Mouse (Mus musculus): ENCODE results near the gene H2-Oa. TPM values are rescaled to one million over a fixed set of nuclear protein-coding genes. Genes with fewer than 3 reads are reported as not detected.

Gene H2-Oa
- 0.44 and 0.50 TPM in 2 replicates for polyA plus RNA-seq (2016; fragmentation: Nextera tagmentation; extraction: Ambion mirVana)

DNA sequence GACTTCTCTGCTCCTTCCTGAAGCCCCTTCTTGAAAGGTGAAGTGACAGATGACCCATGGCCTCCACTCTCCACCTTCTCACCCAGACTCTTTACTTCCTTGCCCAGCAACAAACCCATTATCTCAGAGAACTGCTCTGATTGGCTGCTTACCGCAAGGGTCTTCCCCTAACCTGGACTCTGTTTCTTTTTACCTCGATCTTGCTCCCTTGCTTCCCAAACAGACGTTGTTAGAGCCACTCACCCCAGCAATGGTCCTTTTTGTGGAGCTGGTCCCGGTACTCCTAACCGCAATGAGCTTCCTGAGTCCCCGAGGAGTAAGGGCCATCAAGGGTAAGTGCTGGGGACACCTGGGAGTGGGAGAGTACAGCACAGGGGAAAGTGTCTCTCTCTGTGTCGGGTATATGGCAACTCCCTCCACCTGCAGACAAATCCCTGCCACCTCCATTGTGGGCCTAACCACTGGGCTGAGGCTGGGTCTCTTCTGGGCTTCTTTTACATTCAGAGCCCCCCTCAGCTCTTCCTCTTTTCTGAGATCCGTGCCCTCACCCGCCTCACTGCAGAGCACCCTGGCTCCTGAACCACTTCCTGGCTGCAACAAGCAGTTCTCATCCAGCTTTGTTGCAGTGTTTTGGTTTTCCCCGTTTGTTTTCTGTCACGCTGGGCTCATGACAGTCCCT lies at the start of gene H2-Oa:
Gene H2-Oa (plus strand): TSS at position 144 of the 679 bp plus-strand sequence.
- Histone ChIP-seq H3K27me3 (replicated peaks) (no peaks in the 10 kb centered on the region), H3K4me1 (no peaks in the 10 kb centered on the region), H3K9me3 (no peaks in the 10 kb centered on the region; the same call in 1 of the 2 replicates), H3K27ac (no peak within 1 kb of the TSS), H3K4me3 (no peak within 1 kb of the TSS), H3K36me3 (no peaks in the 10 kb centered on the region), H3K4me2 (replicated peaks) (no peak within 1 kb of the TSS), H3K9ac (no peak within 1 kb of the TSS)
- no peak for ATAC-seq (ENCODE audit: low FRiP score, low read depth)
- WGBS: 41% methylated on average over 11 of the region's 11 CpGs

- H3K4me1 ChIP-seq: peaks cover 8% of the 10 kb centered on the region
- H3K9ac ChIP-seq: no peak overlapping the region
- WGBS: 77% methylated on average over 14 of the region's 14 CpGs
- no peak overlapping the region for H3K4me3 ChIP-seq
- no peak for ATAC-seq (ENCODE audit: low FRiP score, low read depth)
- peaks cover 7% of the 10 kb centered on the region; the same call in 1 of the 2 replicates for H3K9me3 ChIP-seq
- no peaks in the 10 kb centered on the region for H3K36me3 ChIP-seq
- no peaks in the 10 kb centered on the region for H3K27me3 ChIP-seq (replicated peaks)
- no peak overlapping the region for H3K27ac ChIP-seq
- H3K4me2 ChIP-seq (replicated peaks): no peak overlapping the region
Measured at GRCm38 (mm10) chr17:34045941-34046340, 46.2 kb upstream of the H2-Oa start.

DNA sequence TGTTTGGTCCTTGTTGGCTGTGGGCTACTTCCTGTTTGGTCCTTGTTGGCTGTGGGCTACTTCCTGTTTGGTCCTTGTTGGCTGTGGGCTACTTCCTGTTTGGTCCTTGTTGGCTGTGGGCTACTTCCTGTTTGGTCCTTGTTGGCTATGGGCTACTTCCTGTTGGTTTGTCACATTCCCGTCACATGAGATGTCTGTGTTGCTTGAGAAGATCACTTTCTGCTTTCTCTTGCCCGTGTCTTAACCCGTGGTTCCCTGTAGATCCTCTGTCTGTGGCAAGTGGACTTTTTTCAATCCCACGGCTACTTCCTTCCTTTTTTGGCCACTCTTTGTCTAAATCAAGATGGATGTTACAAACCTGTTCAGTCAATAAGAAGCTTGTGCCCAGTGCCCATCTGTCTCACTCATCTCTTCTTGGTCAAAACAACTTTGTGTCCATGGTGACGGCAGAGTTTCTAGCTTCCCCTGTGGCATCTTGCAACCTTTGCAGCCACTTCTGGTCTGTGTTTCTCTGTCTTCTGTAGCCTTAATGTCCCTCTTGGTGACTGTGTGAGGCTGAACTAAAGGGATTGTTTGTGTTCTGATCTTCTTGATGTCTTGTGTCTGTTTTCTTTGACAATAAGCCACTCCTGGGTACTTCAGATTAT lies 44.6 kb upstream of the H2-Oa start:
- WGBS: 93% methylated on average over 5 of the region's 5 CpGs
- Histone ChIP-seq H3K9ac (no peak overlapping the region), H3K4me1 (no peaks in the 10 kb centered on the region), H3K27ac (no peak overlapping the region), H3K36me3 (no peaks in the 10 kb centered on the region), H3K4me2 (replicated peaks) (no peak overlapping the region), H3K4me3 (no peak overlapping the region), H3K9me3 (peaks cover 7% of the 10 kb centered on the region; the same call in 1 of the 2 replicates), H3K27me3 (replicated peaks) (no peaks in the 10 kb centered on the region)
- ATAC-seq (ENCODE audit: low FRiP score, low read depth): no peak

GRCm38 (mm10) chr17:34057224-34057623 lies 34.9 kb upstream of the H2-Oa start:
- no peak for ATAC-seq (ENCODE audit: low FRiP score, low read depth)
- Histone ChIP-seq H3K9ac (no peak overlapping the region), H3K4me2 (replicated peaks) (no peak overlapping the region), H3K4me1 (no peaks in the 10 kb centered on the region), H3K36me3 (peaks cover 13% of the 10 kb centered on the region; the same call in 1 of the 2 replicates), H3K27me3 (replicated peaks) (no peaks in the 10 kb centered on the region), H3K4me3 (no peak overlapping the region), H3K27ac (no peak overlapping the region), H3K9me3 (no peaks in the 10 kb centered on the region)
- WGBS: 76% methylated on average over 7 of the region's 7 CpGs

- H3K36me3 ChIP-seq: no peaks in the 10 kb centered on the region
- no peaks in the 10 kb centered on the region for H3K4me1 ChIP-seq
- no peak overlapping the region for H3K4me2 ChIP-seq (replicated peaks)
- ATAC-seq (ENCODE audit: low FRiP score, low read depth): no peak
- no peak overlapping the region for H3K9ac ChIP-seq
- H3K4me3 ChIP-seq: no peak overlapping the region
- no peaks in the 10 kb centered on the region for H3K9me3 ChIP-seq
- WGBS: 47% methylated on average over 3 of the region's 3 CpGs
- H3K27ac ChIP-seq: no peak overlapping the region
- H3K27me3 ChIP-seq (replicated peaks): no peaks in the 10 kb centered on the region
Measured at GRCm38 (mm10) chr17:34068864-34069263, 23.3 kb upstream of the H2-Oa start.

DNA sequence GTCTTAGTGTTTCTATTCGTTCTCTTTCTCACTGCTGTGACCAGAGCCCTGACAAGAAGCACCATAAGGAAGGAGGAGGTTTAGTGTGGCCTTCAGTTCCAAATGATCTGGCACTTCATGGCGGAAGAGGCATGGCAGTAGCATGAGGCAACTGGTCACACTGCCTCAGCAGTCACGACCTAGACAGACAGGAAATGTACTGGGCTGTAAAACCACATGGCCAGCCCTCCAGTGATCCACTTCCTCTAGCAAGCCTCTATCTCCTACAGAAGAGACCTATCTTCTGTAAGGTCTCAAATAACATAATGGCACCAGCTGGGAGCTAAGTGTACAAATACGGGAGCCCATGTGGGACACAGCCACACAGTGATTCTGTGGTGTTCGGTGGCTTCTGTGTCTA lies 20.0 kb upstream of the H2-Oa start:
- WGBS: 78% methylated on average over 5 of the region's 5 CpGs
- Histone ChIP-seq H3K4me1 (no peaks in the 10 kb centered on the region), H3K4me2 (replicated peaks) (no peak overlapping the region), H3K9me3 (no peaks in the 10 kb centered on the region), H3K9ac (no peak overlapping the region), H3K36me3 (no peaks in the 10 kb centered on the region), H3K4me3 (no peak overlapping the region), H3K27me3 (replicated peaks) (peaks cover 8% of the 10 kb centered on the region), H3K27ac (no peak overlapping the region)
- no peak for ATAC-seq (ENCODE audit: low FRiP score, low read depth)

GRCm38 (mm10) chr17:34075271-34075670 lies 16.9 kb upstream of the H2-Oa start:
- ATAC-seq (ENCODE audit: low FRiP score, low read depth): no peak
- Histone ChIP-seq H3K9ac (no peak overlapping the region), H3K27me3 (replicated peaks) (peaks cover 8% of the 10 kb centered on the region), H3K36me3 (no peaks in the 10 kb centered on the region), H3K4me1 (no peaks in the 10 kb centered on the region), H3K9me3 (no peaks in the 10 kb centered on the region), H3K4me2 (replicated peaks) (no peak overlapping the region), H3K4me3 (no peak overlapping the region), H3K27ac (no peak overlapping the region)
- 48% methylated on average over 7 of the region's 7 CpGs for WGBS

DNA sequence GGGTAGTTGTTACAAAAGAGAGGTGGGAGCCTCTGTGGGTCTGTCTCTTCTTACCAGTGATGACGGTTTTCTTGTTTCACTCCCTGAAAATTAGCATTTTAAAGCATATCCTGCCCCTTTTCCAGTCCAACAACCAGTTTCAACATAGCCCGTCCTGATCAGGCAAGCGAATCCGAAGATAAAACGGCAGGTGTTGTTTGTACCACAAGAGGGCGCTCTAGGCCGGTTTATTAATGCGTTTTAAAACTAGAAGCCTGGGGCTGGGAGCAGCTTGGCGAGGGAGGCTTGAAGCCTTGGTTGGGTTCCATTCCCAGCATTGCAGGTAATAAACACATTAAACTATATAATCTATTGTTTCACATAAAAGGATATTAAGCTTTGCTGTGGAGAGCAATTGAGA lies 14.6 kb upstream of the H2-Oa start:
- no peaks in the 10 kb centered on the region for H3K36me3 ChIP-seq
- H3K4me2 ChIP-seq (replicated peaks): no peak overlapping the region
- no peak for ATAC-seq (ENCODE audit: low FRiP score, low read depth)
- no peak overlapping the region for H3K9ac ChIP-seq
- H3K27ac ChIP-seq: no peak overlapping the region
- no peak overlapping the region for H3K4me3 ChIP-seq
- 2% methylated on average over 9 of the region's 9 CpGs for WGBS
- H3K27me3 ChIP-seq (replicated peaks): peaks cover 8% of the 10 kb centered on the region
- no peaks in the 10 kb centered on the region for H3K9me3 ChIP-seq
- no peaks in the 10 kb centered on the region for H3K4me1 ChIP-seq

GRCm38 (mm10) chr17:34078148-34078547 lies 14.0 kb upstream of the H2-Oa start:
- ATAC-seq (ENCODE audit: low FRiP score, low read depth): no peak
- no peak overlapping the region for H3K27ac ChIP-seq
- H3K4me1 ChIP-seq: peaks cover 4% of the 10 kb centered on the region; the same call in 1 of the 2 replicates
- H3K9me3 ChIP-seq: no peaks in the 10 kb centered on the region
- no peak overlapping the region for H3K4me2 ChIP-seq (replicated peaks)
- H3K9ac ChIP-seq: no peak overlapping the region
- no peak overlapping the region for H3K4me3 ChIP-seq
- H3K27me3 ChIP-seq (replicated peaks): peaks cover 8% of the 10 kb centered on the region
- H3K36me3 ChIP-seq: no peaks in the 10 kb centered on the region
- 61% methylated on average over 4 of the region's 4 CpGs for WGBS

DNA sequence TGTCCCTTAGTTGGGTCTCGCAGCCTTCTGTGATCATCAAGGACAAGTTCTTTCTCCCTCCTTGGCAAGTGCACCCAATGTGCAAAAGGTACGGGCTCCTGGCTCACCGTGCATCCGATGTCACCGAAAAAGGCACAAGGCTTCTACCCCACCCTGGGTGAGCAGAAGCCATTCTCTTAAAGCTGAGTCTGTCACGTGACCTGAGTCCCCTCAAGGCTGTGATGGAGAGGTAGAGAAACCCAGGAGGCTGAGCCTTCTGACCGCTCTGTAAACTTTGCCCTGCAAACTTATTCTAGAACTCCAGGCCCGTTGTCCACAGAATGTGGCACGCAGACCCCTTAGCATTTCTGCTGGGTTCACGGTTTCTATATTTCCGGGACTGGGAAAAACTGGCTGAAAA lies 13.1 kb upstream of the H2-Oa start:
- H3K36me3 ChIP-seq: no peaks in the 10 kb centered on the region
- no peak overlapping the region for H3K4me2 ChIP-seq (replicated peaks)
- 93% methylated on average over 11 of the region's 11 CpGs for WGBS
- H3K9me3 ChIP-seq: no peaks in the 10 kb centered on the region
- H3K4me3 ChIP-seq: no peak overlapping the region
- peaks cover 8% of the 10 kb centered on the region for H3K27me3 ChIP-seq (replicated peaks)
- no peak overlapping the region for H3K27ac ChIP-seq
- no peak for ATAC-seq (ENCODE audit: low FRiP score, low read depth)
- H3K4me1 ChIP-seq: peaks cover 5% of the 10 kb centered on the region; the same call in 1 of the 2 replicates
- no peak overlapping the region for H3K9ac ChIP-seq

GRCm38 (mm10) chr17:34079621-34080020 lies 12.5 kb upstream of the H2-Oa start:
- Histone ChIP-seq H3K4me2 (replicated peaks) (no peak overlapping the region), H3K27me3 (replicated peaks) (peaks cover 8% of the 10 kb centered on the region)
- ATAC-seq (ENCODE audit: low FRiP score, low read depth): peak; percentile 82

DNA sequence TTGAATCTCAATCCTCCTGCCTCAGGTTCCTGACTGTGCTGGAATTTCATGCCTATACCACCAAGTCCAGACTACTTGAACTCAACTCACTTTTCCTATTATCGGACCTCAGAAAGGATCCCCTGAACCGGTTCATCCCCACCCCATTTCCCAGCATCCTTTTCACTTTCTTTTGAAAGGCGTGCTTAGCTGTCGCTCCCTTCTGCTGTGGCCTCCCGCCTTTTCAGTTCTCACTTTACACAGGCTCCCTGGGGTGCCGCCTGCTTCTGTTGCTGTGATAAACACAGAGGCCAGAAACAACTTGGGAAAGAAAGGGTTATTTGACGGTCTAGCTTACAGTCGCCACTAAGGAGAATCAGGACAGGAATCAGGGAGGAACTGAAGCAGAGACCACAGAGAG lies 9.0 kb upstream of the H2-Oa start:
- Histone ChIP-seq H3K4me2 (replicated peaks) (0 out of 2 replicates have a peak overlapping the region, but pooled peaks have one; percentile 2), H3K9me3 (no peaks in the 10 kb centered on the region), H3K27me3 (replicated peaks) (no peaks in the 10 kb centered on the region), H3K27ac (no peak overlapping the region), H3K9ac (no peak overlapping the region), H3K4me3 (no peak overlapping the region), H3K4me1 (peaks cover 5% of the 10 kb centered on the region; the same call in 1 of the 2 replicates), H3K36me3 (no peaks in the 10 kb centered on the region)
- WGBS: 5% methylated on average over 8 of the region's 8 CpGs
- ATAC-seq (ENCODE audit: low FRiP score, low read depth): no peak

More at GRCm38 (mm10) chr17:34079621-34080020, 12.5 kb upstream of the H2-Oa start:
- 22% methylated on average over 5 of the region's 5 CpGs for WGBS
- Histone ChIP-seq H3K36me3 (no peaks in the 10 kb centered on the region), H3K27ac (no peak overlapping the region), H3K4me1 (peaks cover 5% of the 10 kb centered on the region; the same call in 1 of the 2 replicates), H3K9me3 (no peaks in the 10 kb centered on the region), H3K9ac (no peak overlapping the region), H3K4me3 (no peak overlapping the region)

Measured in neural tube, embryonic 12.5 days (tissue).